Mouse (Mus musculus) small intestine, adult 2 months (tissue): ENCODE measurements around the gene Atxn10.

Experiments used
- CTCF ChIP-seq: fragments of 200-500 bp; IDR thresholded peaks from 2 replicates; pipeline ENCODE4 v1.5.1; 2012; ENCODE audit warnings: low read depth, mild to moderate bottlenecking, control low read depth, inconsistent platforms, low read length, moderate library complexity, mixed read lengths; ENCODE audit not compliant: insufficient replicate concordance, insufficient read length; ENCODE audit errors: extremely low read depth
- POLR2A ChIP-seq: fragments of 200-500 bp; IDR thresholded peaks from 2 replicates; pipeline ENCODE4 v1.6.1; 2012; ENCODE audit warnings: low read depth, mild to moderate bottlenecking, control low read depth, inconsistent platforms, low read length, moderate library complexity

- no peak for TF ChIP-seq CTCF
- no peak for TF ChIP-seq POLR2A
Observed at GRCm38 (mm10) chr15:85334234-85334633, 1.8 kb upstream of the Atxn10 start.
